Mouse (Mus musculus): Measurements from ENCODE around the gene Tmem30a.
A peak's percentile ranks its signal among the peaks of the same experiment; 100 is the strongest.

Tmem30a gene

GRCm38 (mm10) chr9:79807178-79807577, 13.9 kb upstream of the Tmem30a start:
- peaks cover 3% of the 10 kb centered on the region; the same call in 1 of the 2 replicates for H3K27me3 ChIP-seq (ENCODE audit: insufficient read depth, low read length)
- no peaks in the 10 kb centered on the region for H3K9me3 ChIP-seq (ENCODE audit: low read length)
- peaks cover 5% of the 10 kb centered on the region for H3K4me1 ChIP-seq (replicated peaks; ENCODE audit: low read depth, low read length)
- no peaks in the 10 kb centered on the region for H3K36me3 ChIP-seq (ENCODE audit: insufficient read depth, low read length)
- H3K4me3 ChIP-seq (replicated peaks; ENCODE audit: low read length), result no peak overlapping the region
- TF ChIP-seq CTCF (conservative IDR thresholded peaks at IDR 0.05; ENCODE audit: low read length), result no peak
- TF ChIP-seq NANOG (IDR thresholded peaks at IDR 0.05; ENCODE audit: borderline replicate concordance, low read length), result no peak

- peaks cover 5% of the 10 kb centered on the region for H3K4me1 ChIP-seq (replicated peaks; ENCODE audit: low read depth, low read length)
- H3K9me3 ChIP-seq (ENCODE audit: low read length), result no peaks in the 10 kb centered on the region
- H3K36me3 ChIP-seq (ENCODE audit: insufficient read depth, low read length), result no peaks in the 10 kb centered on the region
- H3K27me3 ChIP-seq (ENCODE audit: insufficient read depth, low read length), result peaks cover 3% of the 10 kb centered on the region; the same call in 1 of the 2 replicates
- TF ChIP-seq POU5F1 (IDR thresholded peaks at IDR 0.05; ENCODE audit: borderline replicate concordance, low read length) (no peak), CTCF (conservative IDR thresholded peaks at IDR 0.05; ENCODE audit: low read length) (peak; percentile 75)
- no peak overlapping the region for H3K4me3 ChIP-seq (replicated peaks; ENCODE audit: low read length)
These were observed 13.2 kb upstream of the Tmem30a start for GRCm38 (mm10) chr9:79806317-79807075.

GRCm38 (mm10) chr9:79805426-79805825, 12.1 kb upstream of the Tmem30a start:
- H3K4me1 ChIP-seq (replicated peaks; ENCODE audit: low read depth, low read length), result peaks cover 5% of the 10 kb centered on the region
- no peaks in the 10 kb centered on the region for H3K9me3 ChIP-seq (ENCODE audit: low read length)
- peaks cover 2% of the 10 kb centered on the region; the same call in 1 of the 2 replicates for H3K27me3 ChIP-seq (ENCODE audit: insufficient read depth, low read length)
- H3K4me3 ChIP-seq (replicated peaks; ENCODE audit: low read length), result no peak overlapping the region
- TF ChIP-seq NANOG (IDR thresholded peaks at IDR 0.05; ENCODE audit: borderline replicate concordance, low read length) (no peak), CTCF (conservative IDR thresholded peaks at IDR 0.05; ENCODE audit: low read length) (no peak), POU5F1 (IDR thresholded peaks at IDR 0.05; ENCODE audit: borderline replicate concordance, low read length) (no peak)
- no peaks in the 10 kb centered on the region for H3K36me3 ChIP-seq (ENCODE audit: insufficient read depth, low read length)

- no peaks in the 10 kb centered on the region for H3K36me3 ChIP-seq (ENCODE audit: insufficient read depth, low read length)
- TF ChIP-seq NANOG (IDR thresholded peaks at IDR 0.05; ENCODE audit: borderline replicate concordance, low read length), result no peak
- TF ChIP-seq POU5F1 (IDR thresholded peaks at IDR 0.05; ENCODE audit: borderline replicate concordance, low read length), result no peak
- TF ChIP-seq CTCF (conservative IDR thresholded peaks at IDR 0.05; ENCODE audit: low read length), result no peak
- H3K4me1 ChIP-seq (replicated peaks; ENCODE audit: low read depth, low read length), result peaks cover 19% of the 10 kb centered on the region
- H3K4me3 ChIP-seq (replicated peaks; ENCODE audit: low read length), result no peak overlapping the region
- H3K27me3 ChIP-seq (ENCODE audit: insufficient read depth, low read length), result no peaks in the 10 kb centered on the region
- no peaks in the 10 kb centered on the region for H3K9me3 ChIP-seq (ENCODE audit: low read length)
These were observed 3.3 kb upstream of the Tmem30a start for GRCm38 (mm10) chr9:79796461-79797135.

- H3K27me3 ChIP-seq (ENCODE audit: insufficient read depth, low read length), result no peaks in the 10 kb centered on the region
- H3K36me3 ChIP-seq (ENCODE audit: insufficient read depth, low read length), result no peaks in the 10 kb centered on the region
- TF ChIP-seq POU5F1 (IDR thresholded peaks at IDR 0.05; ENCODE audit: borderline replicate concordance, low read length), result no peak
- TF ChIP-seq NANOG (IDR thresholded peaks at IDR 0.05; ENCODE audit: borderline replicate concordance, low read length), result no peak
- TF ChIP-seq CTCF (conservative IDR thresholded peaks at IDR 0.05; ENCODE audit: low read length), result no peak
These were observed 1.8 kb upstream of the Tmem30a start for GRCm38 (mm10) chr9:79795076-79795475.

GRCm38 (mm10) chr9:79785794-79786085, 7.6 kb downstream of the Tmem30a start:
- Histone ChIP-seq H3K4me1 (replicated peaks; ENCODE audit: low read depth, low read length) (no peaks in the 10 kb centered on the region; the same call in 1 of the 2 replicates), H3K27me3 (ENCODE audit: insufficient read depth, low read length) (no peaks in the 10 kb centered on the region), H3K36me3 (ENCODE audit: insufficient read depth, low read length) (no peaks in the 10 kb centered on the region), H3K4me3 (replicated peaks; ENCODE audit: low read length) (no peak overlapping the region), H3K9me3 (ENCODE audit: low read length) (no peaks in the 10 kb centered on the region)
- TF ChIP-seq CTCF (conservative IDR thresholded peaks at IDR 0.05; ENCODE audit: low read length) (no peak), NANOG (IDR thresholded peaks at IDR 0.05; ENCODE audit: borderline replicate concordance, low read length) (no peak), POU5F1 (IDR thresholded peaks at IDR 0.05; ENCODE audit: borderline replicate concordance, low read length) (no peak)

More at GRCm38 (mm10) chr9:79795076-79795475, 1.8 kb upstream of the Tmem30a start:
- peaks cover 16% of the 10 kb centered on the region for H3K4me1 ChIP-seq (replicated peaks; ENCODE audit: low read depth, low read length)
- no peaks in the 10 kb centered on the region for H3K9me3 ChIP-seq (ENCODE audit: low read length)
- H3K4me3 ChIP-seq (replicated peaks; ENCODE audit: low read length), result no peak overlapping the region

GRCm38 (mm10) chr9:79784934-79785793, 8.1 kb downstream of the Tmem30a start:
- Histone ChIP-seq H3K27me3 (ENCODE audit: insufficient read depth, low read length) (no peaks in the 10 kb centered on the region), H3K4me3 (replicated peaks; ENCODE audit: low read length) (no peak overlapping the region), H3K4me1 (replicated peaks; ENCODE audit: low read depth, low read length) (no peaks in the 10 kb centered on the region; the same call in 1 of the 2 replicates), H3K9me3 (ENCODE audit: low read length) (no peaks in the 10 kb centered on the region), H3K36me3 (ENCODE audit: insufficient read depth, low read length) (no peaks in the 10 kb centered on the region)
- no peak for TF ChIP-seq CTCF (conservative IDR thresholded peaks at IDR 0.05; ENCODE audit: low read length)

GRCm38 (mm10) chr9:79784439-79784838, 8.9 kb downstream of the Tmem30a start:
- Histone ChIP-seq H3K4me3 (replicated peaks; ENCODE audit: low read length) (no peak overlapping the region), H3K9me3 (ENCODE audit: low read length) (no peaks in the 10 kb centered on the region), H3K27me3 (ENCODE audit: insufficient read depth, low read length) (no peaks in the 10 kb centered on the region), H3K36me3 (ENCODE audit: insufficient read depth, low read length) (no peaks in the 10 kb centered on the region), H3K4me1 (replicated peaks; ENCODE audit: low read depth, low read length) (no peaks in the 10 kb centered on the region; the same call in 1 of the 2 replicates)
- TF ChIP-seq POU5F1 (IDR thresholded peaks at IDR 0.05; ENCODE audit: borderline replicate concordance, low read length), result no peak
- no peak for TF ChIP-seq CTCF (conservative IDR thresholded peaks at IDR 0.05; ENCODE audit: low read length)
- TF ChIP-seq NANOG (IDR thresholded peaks at IDR 0.05; ENCODE audit: borderline replicate concordance, low read length), result no peak
